Mouse (Mus musculus) fat pad, adult 2 months (tissue): ENCODE data around the gene Atad3a.

Source experiments
- DNase-seq: peaks from one replicate; pipeline ENCODE4 v3.0.0-alpha.2; 2011; ENCODE audit warnings: low read depth, low spot score; ENCODE audit errors: extremely low read depth

Atad3a gene

DNA sequence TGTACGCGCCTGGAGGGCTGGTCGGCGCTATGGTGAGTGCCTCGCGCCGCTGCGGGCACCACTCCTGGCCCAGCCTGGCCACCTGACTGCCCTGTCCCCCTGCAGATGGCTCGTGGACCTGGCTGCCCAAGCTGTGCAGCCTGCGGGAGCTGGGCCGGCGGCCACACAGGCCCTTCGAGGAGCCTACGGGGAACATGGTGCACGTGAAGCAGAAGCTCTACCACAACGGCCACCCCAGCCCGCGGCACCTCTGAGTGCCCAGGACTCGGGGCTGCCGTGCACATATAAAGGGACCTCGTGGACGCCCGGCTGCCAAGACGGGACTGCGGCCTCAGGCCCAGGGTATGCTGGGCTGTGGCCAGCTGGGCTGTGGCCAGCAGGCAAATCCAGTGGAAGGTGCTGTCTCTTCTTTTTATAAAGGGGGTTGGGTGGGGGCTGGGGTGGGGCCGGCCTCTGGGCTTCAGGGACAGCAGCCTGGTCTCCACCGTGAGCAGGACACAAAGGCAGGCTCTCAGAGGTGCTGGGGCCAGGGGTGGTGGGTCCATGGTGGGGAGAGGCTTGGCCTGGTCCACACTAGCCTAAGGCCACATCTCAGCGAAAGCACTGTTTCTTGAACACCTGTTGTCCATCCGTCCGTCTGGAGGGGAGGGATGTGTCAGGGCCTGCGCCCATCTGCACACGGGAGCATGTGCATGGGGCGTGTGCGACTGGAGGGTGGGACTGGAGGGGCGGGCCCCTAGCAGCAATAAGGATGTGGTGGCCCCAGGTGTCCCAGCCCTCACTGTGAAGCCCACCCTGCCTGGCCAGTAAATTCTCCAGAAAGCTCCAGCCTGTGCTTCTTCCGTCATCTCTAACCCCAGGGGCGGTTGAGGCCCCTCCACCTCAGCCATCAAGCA is 20.9 kb downstream of the Atad3a start:
- DNase-seq, result no peak

DNA sequence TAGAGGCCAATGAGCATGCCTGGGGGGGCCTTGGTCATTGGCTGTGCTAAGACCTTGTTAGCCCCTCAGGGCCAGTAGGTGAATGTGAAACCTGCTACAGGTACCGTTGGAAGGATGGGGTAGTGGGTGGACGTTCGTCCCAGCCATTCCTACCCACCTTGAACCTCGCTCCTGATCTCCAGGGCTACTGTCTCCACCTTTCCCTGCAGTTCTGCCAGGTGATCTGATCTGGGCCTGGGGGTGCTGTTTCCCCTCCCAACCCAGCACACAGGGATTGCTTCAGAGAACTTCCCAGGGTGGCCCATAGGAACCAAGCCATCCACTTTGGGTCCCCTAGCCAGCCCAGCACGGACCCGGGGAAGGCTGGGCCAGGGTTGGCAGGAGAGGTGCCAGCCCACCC is 21.7 kb downstream of the Atad3a start:
- DNase-seq, result no peak

DNA sequence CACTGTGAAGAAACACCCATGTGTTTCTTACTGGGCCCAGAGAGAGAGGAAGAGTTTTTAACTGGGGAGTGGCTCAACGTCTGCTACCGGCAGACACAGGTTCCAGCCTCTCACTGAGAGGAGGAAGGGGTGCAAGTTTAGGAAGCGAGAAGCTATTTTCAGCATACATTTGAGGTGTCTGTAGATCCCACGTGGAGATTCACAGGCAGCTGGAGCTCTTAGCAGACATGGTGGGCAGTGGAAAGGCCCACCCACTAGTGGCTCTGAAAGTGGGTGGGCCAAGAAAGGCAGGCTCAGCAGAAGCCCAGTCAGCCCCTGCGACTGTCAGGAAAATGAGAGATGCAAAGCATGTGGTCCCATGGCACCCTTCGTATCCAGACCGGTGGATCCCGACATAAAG is 22.6 kb downstream of the Atad3a start:
- DNase-seq, result no peak

DNA sequence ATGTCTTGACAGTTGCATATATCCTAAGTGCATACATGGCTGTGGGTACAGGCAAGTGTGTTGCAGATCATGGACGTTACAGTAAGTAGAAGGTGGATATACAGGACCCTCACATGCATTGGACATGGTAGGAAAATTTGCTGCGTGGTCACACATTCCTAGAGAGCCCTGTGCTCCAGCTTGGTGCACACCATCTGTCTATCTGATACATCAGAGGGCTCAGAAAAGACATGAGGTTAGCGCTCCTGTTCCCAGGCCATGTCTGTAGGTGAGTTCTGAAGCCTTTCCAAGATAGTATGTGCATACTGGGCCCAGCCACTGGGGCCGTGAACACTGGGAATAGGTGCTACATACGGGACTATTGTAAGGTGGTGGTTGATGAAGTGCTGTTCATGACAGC is 24.5 kb downstream of the Atad3a start:
- no peak for DNase-seq

DNA sequence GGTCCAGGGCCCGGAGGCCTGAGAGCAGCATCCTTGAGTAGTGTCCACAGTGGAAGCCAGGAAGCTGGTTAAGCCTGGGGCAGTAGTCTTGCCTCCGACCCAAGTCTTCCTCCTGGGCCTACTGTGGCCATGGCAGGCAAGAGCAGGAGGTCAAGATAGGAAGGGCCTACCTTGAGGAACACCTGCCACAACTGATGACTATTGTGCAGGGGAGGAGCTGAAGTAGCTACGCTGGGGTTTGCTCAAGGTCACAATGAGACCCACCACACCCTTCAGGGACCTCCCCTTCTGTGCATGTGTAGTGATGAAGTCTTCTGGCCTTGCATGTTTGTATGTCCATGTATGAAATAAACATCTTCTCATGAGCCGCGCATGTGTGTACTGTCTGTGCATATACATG is 25.1 kb downstream of the Atad3a start:
- no peak for DNase-seq

DNA sequence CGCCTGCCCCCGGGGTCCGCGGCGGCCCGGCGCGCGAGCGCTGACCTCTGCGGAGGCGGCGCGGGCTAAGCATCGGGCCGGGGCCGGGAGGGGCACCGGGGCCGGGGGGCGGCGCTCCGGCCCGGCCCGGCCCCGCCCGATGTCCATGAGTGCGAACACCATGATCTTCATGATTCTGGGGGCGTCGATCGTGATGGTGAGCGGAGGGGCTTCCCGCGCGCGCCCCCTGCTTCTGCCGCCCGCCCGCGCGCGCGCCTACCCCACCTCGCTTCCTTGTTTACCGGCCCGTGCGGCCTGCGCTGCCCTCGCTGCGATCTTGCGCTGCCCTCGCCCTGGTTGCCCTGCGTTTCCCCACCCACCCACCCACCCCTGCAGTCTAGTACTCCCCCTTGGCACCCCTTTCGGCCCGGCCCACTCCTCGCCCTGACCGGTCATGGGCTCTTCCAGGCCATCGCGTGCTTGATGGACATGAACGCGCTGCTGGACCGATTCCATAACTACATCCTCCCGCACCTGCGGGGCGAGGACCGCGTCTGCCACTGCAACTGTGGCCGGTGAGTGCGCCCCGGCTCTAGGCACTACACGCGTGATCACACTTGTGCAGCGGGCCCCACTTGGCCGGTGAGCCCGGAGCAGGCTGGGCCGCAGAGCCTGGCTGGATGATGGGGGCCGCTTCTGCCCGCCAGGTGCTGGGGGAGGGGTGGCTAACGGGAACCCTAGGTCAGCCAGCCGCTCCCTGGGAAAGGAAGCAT is 25.8 kb downstream of the Atad3a start:
- DNase-seq, result no peak

DNA sequence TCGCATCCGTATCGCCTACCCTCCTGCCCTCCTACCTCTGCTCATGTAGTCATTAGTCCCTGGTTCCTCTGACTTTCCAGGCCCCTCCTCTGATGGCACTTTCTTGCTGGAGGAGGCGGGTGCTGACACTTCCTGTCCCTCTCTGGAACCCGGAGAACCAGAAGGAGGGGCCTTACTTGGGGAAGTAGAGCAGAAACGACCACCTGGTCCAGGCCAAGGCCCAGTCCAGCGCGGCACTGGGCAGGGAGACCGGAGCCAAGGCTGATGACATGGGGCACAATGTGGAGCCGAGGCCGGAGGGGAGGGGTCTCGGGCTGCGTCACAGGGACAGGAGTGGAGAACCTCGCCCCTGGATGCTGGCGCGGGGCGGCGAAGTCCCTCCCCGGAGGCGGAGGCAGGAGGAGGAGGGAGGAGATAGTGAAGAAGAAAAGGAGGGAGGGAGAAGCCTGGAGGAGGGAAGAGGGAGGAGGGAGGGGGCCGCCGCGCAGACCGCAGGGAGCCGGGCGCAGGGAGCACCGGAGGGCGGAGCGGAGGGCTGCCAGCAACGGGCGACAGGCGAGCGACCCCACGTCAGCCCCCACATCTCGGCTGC is 26.4 kb downstream of the Atad3a start, which contains the start of gene Tmem240:
Gene Tmem240 (plus strand): TSS at position 451 of the 592 bp plus-strand sequence.
- DNase-seq, result no peak

DNA sequence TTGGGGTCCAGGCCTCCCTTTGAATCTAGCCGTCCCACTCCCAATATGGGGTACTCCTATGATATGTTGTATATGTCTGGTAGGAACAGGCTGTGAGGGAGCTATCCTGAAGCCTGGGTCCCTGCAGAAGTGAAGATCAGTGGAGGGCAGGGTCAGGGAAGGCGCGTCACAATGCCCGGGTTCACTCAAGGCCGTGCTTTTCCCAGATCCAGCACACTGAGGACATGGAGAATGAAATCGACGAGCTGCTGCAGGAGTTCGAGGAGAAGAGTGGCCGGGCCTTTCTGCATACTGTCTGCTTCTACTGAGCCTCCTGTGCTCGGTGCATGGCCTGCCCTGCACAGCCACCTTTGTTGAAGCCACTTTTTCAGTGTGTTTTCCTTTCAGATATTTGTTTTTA is 27.6 kb downstream of the Atad3a start:
- DNase-seq, result no peak

DNA sequence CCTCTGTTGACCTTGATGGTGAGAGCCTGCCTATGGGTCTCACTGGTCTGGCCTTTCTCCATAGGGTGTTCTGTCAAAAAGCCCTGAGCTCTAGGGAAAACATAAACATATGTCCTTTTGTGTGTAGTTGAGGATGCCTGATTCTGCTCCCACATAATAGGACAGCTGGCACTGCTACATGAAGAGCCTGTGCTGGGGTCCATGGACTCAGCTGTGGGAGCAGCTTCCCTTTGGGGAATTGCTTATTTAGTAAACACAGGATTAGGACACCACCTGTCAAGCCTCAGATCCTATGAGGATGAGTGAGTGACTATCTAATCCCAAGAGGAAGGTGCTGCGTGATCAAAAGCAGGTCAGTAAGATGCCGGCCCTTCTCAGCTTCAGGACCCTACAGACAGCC is 32.9 kb downstream of the Atad3a start:
- no peak for DNase-seq

DNA sequence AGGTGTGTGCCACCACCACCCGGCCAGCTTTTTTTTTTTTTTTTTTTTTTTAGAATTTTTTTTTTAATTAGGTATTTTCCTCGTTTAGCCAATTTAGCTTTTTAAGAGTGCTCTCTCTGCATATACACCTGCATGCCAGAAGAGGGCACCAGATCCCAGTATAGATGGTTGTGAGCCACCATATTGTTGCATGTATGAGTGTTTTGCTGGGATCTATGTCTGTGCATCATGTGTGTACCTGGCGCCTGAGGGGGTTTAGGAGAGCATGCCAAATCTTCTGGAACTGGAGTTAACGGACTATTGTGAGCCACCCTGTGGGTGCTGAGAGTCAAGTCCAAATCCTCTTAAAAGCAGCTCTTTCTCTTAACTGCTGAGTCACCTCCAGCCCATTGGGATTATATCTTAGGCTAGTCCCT is 39.2 kb downstream of the Atad3a start:
- DNase-seq, result no peak

DNA sequence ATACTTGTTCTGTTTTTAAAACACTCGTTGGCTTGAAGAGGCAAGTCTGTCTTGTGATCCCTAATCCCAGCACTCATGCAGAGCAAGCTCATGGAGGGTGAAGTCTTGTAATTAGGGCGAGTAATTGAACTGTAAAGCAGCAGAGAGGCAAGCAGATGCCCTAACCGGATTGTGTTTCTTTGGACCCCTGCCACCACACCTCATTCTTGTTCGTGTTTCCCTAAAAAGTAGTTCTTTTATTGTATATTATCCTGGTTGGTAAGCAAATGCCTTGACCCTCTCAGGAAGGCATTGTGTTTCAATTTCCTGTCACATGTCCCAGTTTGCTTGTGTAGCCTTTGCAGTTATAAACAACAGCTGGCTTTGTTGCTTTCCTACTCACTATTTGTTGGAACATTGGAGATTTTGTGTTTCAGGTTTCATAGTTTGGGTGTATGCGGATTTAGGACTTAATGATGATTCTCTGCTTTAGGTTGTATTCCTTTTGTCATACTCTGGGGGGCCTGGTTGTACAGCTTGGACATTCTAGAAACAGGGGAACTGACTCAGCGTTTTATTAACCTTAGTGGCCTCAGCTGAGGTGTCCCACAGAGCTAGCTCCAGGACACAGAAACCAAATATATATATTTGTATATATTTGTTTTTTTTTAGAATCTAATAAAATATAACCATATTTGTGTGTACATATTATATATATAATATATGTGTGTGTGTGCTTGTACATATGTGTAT is 50.2 kb downstream of the Atad3a start:
- no peak for DNase-seq

DNA sequence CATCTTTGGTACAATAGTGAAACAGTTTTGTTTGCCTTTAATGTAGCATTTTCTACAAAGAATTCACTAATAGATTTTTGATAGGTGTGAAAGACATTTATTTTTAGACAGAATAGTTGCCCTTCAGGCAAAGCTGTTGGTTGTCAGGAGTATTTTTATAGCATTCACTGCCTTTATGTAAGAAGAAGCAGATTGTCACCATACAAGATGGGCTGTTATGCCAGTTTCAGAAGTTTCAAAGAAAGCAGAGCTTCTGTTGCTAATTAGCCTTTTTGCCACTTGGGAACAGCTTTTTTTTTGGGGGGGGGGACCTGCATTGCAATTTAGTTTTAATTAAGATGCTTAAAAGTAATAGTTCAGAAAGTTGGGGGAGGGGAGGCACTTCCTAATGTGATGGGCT is 51.9 kb downstream of the Atad3a start:
- DNase-seq, result no peak

DNA sequence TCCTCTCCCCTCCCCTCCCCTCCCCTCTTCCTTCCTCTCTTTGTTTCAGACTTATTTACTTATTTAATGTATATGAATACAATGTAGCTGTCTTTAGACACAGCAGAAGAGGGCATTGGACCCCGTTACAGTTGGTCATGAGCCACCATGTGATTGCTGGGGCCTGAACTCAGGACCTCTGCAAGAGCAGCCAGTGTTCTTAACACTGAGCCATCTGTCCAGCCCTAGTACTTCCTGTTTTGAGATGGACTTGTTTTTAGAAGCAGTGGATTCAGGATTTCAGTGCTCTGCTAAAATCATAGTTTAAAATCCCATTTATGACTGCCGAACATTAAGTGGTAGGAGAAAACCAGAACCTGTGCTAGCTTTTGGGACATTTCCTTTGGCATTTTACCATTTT is 52.3 kb downstream of the Atad3a start:
- DNase-seq, result no peak

DNA sequence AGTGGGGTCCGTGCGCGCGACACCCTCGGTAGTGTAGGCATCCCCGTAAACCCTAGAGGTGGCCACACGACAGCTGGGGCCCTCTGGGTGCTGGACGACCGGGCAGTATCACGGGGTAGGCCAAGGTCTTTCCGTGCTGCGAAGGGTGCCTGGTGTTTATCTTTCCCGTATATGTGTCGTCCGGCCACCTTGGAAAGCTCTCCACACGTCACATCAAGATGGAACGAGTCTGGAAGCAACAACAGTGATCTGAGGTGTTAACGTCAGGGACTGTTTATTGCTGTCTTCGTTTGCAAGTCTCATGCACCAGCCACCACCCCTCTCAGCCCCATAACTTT is 55.3 kb downstream of the Atad3a start:
- no peak for DNase-seq

DNA sequence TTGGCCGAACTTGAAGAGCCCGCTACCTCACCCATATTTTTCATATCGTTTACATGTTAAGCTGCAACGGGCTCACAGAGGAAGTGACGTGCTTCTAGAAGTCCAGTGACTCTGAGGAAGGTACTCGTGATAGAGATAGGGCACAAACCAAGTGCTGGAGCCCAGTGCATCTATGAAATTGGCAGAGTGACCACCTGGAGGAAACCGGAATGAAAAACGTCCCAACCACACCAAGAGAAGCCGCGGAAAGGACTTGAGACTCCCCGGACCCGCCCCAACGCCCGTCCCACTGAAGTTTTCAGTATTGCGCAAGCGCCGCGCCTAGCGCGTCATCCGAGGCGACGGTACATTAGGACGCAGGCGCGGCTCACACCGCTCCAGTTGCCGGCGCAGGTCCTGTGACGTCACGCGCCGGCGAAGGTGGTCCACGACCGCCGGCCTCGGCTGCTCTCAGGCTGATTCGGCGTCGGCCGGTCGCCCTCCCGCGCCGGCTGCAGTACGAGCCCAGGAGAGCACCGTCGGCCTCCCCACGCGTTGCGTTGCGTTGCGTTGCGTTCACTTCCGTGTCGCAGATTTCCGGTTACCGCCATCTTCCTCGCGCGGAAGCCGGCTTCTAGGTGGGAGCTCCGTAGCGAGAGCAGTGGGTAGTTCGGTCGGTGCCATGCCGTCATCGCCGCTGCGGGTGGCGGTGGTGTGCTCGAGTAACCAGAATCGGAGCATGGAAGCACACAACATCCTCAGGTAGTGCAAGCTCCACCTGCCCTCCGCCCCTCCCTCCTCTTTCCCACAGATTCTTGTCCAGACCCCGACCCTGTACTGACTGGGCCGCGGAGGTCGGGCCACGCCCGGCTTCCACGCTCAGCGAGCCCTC is 55.9 kb downstream of the Atad3a start, which contains the start of gene Ssu72:
Gene Ssu72 (plus strand): TSS at position 80 of the 871 bp plus-strand sequence.
- no peak for DNase-seq

DNA sequence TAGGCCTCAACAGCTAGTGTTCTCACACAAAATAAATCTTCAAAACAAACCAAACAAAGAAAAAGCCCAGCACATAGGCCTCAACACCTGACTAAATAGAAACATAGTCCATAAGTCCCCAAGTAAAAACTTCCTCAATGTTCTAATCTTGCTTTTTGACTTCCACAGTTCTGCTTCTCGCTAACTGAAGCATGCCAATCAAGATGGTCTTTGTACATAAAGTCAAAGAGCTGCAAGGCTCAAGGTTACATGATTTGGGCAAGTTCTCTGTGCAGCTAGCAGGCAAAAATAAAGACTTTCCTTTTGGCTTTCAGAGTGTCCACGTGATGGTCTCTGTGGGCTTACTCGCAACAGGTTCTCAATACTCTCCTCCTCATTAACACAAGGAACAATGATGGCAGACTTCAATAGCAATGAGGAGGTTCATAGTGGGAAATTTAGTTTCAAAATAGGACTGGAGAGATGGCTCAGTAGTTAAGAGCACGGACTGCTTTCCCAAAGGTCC is 57.4 kb downstream of the Atad3a start:
- no peak for DNase-seq

DNA sequence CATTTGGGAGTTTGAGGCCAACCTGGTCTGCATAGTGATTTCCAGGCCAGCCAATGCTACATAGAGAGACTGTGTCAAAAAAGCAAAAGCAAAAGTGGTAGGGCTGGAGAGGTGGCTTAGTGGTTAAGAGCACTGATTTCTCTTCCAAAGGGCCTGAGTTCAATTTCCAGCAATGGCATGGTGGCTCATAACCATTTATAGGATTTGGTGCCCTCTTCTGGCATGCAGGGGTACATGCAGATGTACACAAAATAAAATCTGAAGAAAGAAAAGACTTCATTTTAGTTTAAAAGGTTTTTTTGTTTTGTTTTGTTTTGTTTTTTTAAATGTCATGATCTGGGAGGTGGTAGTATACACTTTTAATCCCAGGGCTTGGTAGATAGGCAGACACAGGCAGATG is 60.5 kb downstream of the Atad3a start:
- no peak for DNase-seq

DNA sequence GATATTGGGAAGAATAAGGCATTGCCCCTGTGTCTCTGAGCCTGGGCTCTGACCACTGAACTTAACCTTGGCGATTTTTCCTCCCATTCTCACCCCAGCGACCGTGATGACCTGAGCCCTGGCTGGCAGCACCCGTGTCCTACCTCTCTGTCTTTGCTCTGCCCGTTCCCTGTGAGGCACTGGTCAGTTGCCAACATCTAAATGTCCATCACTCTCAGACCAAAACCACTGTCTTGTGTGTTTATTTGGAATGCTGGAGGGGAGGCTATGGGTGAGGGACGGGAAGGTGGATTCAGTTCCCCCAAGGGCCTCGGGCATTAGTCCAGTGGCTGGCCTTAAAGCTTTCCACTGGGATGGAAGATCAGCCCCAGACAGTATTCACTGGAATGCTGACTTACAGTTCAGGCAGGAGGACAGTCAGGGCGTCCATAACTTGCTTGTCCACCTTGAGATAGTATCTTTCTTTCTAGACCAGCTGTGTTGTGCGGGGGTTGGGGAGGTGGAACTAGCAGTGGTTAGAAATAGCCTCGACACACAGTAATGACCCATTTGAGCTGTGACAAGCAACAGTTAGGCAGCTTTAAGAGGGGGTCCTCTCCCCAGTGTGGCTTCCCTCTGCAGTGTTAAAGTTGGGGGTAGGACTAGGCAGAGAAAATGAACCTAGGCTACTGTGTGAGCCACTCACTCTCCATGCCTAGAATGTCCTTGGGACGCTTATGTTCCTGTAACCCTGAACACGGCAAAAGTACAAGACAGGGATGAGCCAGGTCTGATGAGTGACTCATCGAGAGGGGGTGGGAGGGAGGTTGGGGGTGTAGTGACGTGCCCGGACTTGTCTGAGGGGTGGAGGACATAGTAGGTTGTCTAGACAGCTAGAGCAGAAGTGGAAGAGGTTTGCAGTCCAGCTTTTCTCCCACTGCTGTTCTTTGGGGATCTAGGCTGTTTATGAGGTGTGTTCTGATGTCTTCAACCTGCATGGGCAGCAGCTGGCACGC is 64.3 kb downstream of the Atad3a start:
- peak; percentile 34 for DNase-seq

DNA sequence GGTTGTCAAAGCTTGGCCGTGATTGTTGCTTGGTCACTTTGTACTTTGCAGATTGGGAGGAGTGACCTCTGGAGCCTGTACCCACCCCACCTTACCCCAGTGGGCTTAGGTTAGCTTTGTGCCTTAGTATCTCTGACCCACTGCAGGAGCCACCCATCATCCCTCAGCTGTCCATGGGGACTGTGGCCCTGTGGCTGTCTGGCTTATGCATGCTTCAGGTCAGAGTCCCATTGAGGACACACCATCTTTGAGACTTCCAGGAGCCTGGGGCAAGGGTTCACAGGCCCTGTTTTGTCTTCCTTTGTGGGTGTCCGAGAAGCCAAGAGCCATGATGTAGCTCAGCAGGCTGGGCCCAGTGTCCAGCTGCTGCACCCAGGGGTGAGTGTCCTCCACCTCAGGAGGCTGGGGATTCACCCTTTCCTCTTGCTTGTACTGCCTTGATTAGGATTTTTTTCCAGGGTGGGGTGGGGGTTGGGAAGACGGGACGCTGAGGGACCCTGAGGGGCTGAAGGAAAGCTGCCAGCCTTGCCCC is 65.3 kb downstream of the Atad3a start:
- DNase-seq, result no peak
